Mouse (Mus musculus) olfactory bulb, adult 2 months (tissue): Measurements from ENCODE around the gene Tmem107.

ENCODE experiments used
- CTCF ChIP-seq: fragments of 200-500 bp; IDR thresholded peaks from 2 replicates; pipeline ENCODE4 v1.5.1; 2012; ENCODE audit warnings: low read depth, mild to moderate bottlenecking, low read length, moderate library complexity; ENCODE audit not compliant: insufficient read depth
- POLR2A ChIP-seq: fragments of 200-500 bp; IDR thresholded peaks from 2 replicates; pipeline ENCODE4 v1.6.1; 2012; ENCODE audit warnings: mild to moderate bottlenecking, low read depth, low read length, moderate library complexity; ENCODE audit not compliant: insufficient read depth

DNA sequence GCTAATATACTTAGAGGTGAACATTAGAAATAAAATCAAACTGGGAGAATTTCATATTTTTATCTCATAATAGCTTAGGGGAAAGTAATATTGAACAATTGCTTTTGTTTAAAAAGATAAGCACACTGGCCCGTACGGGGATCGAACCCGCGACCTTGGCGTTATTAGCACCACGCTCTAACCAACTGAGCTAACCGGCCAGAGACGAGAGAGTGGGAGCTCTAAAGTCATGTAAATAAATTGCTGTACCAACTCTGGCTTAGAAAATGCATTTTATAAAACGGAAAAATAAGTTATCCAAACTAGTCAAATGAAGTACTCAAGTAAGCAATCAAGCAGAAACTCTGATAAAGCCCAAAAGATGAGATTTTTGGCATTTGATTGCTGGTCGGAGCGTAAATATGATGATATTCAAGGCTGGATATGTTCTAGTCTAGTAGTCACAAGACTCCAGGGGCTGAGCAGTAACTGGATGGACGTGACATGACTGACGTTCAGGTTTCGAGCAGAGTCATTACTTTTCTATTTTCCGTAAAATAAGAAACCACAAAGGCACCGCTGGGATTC, 8.3 kb upstream of the Tmem107 start:
- TF ChIP-seq CTCF: no peak
- TF ChIP-seq POLR2A: no peak
